Mouse (Mus musculus) lung, postnatal 4 days (tissue): ENCODE measurements around the gene 3110082I17Rik.

Experiments used
- DNase-seq, 2 experiments: peaks; one replicate each; pipeline ENCODE4 v3.0.0; 2021

Gene 3110082I17Rik

DNA sequence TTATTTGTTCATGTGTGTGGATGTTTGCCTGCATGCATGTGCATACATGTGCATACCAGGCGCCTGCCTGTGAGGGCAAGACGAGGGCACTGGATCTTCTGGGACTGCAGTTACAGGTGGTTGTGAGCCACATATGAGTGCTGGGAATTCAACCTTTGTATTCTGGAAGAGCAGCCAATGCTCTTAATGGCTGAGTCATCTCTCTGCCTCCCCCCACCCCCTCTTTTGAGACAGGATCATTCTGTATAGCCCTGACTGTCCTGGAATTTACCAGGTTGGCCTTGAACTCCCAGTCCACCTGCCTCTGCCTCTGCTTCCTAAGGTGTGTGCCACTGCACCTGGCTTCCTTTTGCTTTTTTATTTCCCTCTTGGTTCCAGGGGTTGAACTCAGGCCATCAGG lies 85.5 kb downstream of the 3110082I17Rik start:
- DNase-seq, result no peak

GRCm38 (mm10) chr5:139373889-139374444 lies 86.4 kb downstream of the 3110082I17Rik start:
- no peak for DNase-seq

- no peak for DNase-seq
These were observed 87.2 kb downstream of the 3110082I17Rik start for GRCm38 (mm10) chr5:139373126-139373525.

GRCm38 (mm10) chr5:139371631-139372401 lies 88.5 kb downstream of the 3110082I17Rik start:
- peak; percentile 96 to 97 for DNase-seq

GRCm38 (mm10) chr5:139371118-139371517 lies 89.2 kb downstream of the 3110082I17Rik start:
- no peak for DNase-seq

DNA sequence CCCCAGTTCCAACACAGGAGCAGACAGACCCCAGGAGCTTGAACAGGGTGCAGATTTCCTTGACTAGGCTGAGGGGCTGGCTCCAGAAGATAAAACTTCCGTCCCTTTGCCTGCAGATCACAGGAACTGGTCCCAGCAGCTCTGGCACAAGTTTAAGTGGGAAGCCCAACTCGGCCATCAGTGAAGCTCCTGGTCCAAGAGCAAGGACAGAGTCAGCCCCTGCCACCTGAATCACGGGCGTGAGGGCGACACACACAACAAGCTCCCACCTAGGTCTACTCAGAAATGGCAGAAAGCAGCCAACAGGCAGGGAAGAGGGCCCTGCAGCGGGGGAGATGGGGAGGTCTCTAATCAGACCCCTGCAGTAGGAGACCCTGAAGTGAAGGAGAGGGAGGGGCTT lies 90.0 kb downstream of the 3110082I17Rik start:
- DNase-seq, result no peak

GRCm38 (mm10) chr5:139368638-139369320 lies 91.5 kb downstream of the 3110082I17Rik start:
- DNase-seq, result no peak

DNA sequence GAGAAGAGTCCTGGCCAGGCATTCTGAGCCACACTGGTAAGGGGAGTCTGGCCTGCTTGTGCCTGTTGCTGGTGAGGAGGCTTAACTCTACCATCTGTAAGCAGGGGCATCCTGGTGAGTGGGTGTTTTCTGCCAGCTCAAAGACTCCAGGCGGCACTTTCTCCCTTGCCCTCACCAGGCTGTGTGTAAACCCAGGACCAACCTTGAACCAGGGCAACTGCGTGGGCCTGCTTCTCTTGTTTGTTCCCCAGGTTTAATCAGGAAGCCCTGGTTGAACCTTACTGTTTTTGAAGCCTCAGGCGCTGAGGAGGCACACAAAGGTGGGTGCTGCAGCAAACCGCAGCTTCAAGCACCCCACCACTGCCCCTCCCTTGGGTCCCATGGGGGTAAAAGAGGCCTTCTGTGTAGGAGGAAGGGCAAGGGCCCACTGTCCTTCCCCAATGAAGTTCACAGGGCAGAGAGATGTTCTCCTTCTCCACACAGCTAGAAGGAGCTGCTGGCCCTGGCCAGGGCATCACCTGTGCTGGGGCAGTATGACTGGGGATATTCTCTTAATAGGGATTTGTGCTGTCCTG lies 92.4 kb downstream of the 3110082I17Rik start:
- no peak for DNase-seq

DNA sequence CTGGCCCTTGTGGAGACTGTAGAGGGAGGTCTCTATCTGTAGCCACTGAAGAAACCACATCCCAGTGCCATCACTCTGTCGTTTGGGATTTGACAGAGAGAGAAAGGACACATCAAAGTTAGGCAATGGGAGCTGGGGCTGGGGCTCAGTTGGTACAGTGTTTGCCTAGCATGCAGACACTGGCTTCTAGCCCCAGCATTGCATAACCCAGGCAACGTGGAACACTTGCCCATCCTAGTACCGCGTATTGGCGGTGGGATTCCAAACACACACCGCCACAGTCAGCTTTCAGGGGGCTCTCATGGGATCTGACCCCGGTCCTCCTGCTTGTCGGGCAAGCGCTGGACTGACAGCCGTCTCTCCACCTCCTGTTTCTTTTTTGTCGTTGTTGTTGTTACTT lies 93.8 kb downstream of the 3110082I17Rik start:
- DNase-seq, result no peak

DNA sequence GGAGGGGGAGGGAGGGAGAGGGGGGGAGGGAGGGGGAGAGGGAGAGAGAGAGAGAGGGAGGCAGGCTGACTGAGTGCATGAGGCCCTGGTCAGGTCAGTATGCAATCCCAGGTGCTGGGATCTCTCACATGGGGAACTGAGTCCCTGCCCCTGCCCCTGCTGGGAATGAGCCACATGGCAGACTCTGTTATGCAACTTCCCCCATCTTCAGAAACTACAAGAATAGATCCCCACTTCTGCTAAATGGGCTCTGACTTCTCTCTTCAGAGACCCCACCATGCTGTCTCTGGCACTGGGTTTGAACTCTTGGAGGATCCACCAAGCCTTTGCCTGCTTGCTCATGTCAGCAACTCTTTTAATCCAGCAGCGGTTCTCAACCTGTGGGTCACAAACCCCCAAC lies 94.5 kb downstream of the 3110082I17Rik start:
- DNase-seq, result peak; percentile 51 to 52

- DNase-seq, result peak in 1 of 2 experiments; percentile 83
These were observed 95.3 kb downstream of the 3110082I17Rik start for GRCm38 (mm10) chr5:139364911-139365571.

GRCm38 (mm10) chr5:139364260-139364910 lies 95.9 kb downstream of the 3110082I17Rik start:
- DNase-seq, result peak; percentile 87 to 93

DNA sequence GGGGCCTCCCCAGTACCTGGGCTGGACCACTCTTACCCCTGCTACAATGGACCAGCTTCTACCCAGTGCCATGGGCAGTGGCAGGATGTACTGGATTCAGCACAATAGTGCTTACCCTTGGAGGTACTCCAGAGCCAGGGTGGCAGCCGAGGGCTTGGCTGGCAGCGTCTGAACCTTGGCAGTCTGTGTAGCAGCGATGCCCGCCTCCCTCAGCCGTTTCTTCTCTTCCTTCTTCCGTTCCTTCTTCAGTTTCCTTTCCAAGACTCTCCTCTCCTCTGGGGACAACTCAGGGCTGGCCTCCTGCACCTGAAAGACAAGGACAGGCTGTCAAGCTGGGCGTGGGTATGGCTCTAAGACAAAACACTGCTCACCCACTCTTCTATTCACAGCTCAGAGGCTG lies 96.5 kb downstream of the 3110082I17Rik start:
- no peak for DNase-seq

DNA sequence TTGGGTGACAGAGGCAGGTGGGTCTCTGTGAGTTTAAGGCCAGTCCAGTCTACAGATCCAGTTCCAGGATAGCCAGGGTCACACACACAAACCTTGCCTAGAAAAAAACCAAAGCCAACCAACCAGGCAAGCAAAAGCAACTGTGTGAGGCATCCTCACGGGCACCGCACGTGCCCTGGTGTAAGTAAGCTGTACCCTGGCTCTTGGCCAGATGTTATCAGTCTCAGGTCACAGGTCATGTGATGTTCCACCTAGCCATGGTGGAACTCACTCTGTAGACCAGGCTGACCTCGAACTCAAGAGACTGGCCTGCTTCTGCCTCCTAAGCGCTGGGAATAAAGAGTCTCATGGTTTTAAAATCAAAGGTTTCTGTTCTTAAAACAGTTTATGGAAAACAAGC lies 101.1 kb downstream of the 3110082I17Rik start:
- no peak for DNase-seq

GRCm38 (mm10) chr5:139358653-139359052 lies 101.7 kb downstream of the 3110082I17Rik start:
- DNase-seq, result peak in 1 of 2 experiments; percentile 60

- DNase-seq, result peak; percentile 77 to 88
These were observed 105.0 kb downstream of the 3110082I17Rik start for GRCm38 (mm10) chr5:139355235-139355772.

GRCm38 (mm10) chr5:139353946-139354345 lies 106.4 kb downstream of the 3110082I17Rik start:
- DNase-seq, result no peak

DNA sequence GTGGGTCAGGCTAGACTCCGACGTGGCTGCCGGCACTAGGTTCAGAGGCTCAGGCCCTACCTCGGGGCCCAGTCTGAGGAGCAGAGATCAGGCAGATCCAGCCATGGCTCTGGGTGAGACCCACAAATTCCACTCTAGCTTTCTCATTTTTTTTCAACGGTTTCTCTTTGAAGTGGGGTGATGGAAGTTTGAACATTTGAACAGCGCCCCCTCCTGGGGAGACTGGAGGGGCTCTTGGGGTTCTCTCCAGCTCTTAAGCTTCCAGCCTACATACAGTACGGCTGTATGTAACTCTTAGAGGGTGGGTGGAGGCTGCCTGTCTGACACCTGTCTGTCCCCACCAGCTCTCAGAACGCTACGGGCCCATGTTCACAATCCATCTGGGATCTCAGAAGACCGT lies 106.8 kb downstream of the 3110082I17Rik start:
- DNase-seq, result peak in 1 of 2 experiments; percentile 62

DNA sequence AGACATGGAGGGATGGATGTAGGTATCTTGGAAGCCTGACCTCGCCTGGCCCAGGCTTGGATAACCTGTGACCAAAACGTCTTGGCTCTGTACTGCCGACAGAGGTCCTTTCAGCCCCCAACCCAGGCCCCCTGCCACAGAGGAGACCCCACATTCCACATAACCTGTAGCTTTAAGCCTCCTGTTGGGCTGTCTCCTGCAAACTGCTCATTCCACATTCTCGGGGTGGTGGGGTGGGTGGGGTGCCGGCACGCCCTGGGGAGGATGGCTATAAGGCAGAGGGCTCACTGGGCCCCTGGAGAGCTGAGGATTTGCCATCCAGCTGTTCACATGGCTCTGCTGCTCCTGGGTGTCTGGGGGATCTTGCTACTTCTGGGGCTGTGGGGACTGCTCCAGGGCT lies 108.0 kb downstream of the 3110082I17Rik start, which contains the start of gene Cyp2w1:
Cyp2w1 (plus strand) TSS at position 301 of the 400 bp plus-strand sequence.
- no peak for DNase-seq

- DNase-seq, result no peak
These were observed 108.7 kb downstream of the 3110082I17Rik start for GRCm38 (mm10) chr5:139351628-139352027.

GRCm38 (mm10) chr5:139351134-139351533 lies 109.2 kb downstream of the 3110082I17Rik start, which contains the start of gene Cox19:
Cox19 (minus strand) TSS chr5:139351418.
- DNase-seq, result no peak

DNA sequence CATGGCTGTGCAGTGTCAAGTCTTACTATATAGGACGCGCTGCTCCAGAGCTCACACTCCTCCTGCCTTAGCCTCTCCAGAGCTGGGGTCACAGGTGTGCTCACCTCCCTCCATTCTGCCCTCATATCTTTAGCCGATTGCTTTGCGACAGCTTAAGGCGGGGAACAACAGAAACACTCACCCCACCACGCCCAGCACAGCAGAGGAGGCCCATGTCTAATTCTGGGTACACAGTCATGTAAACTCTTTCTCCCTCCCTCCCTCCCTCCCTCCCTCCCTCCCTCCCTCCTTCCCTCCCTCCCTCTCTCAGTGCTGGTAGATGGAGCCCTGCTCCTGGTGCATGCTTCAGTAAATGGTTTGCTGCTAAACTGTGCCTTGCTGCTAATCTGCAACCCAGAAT lies 110.6 kb downstream of the 3110082I17Rik start:
- DNase-seq, result no peak
